Mouse (Mus musculus) G1E (cell line): Measurements from ENCODE around the gene Tmod2. TPM values are rescaled to one million over a fixed set of nuclear protein-coding genes. Genes with fewer than 3 reads are reported as not detected.
"Not testable (repeated sequence)": the region's sequence is repeated elsewhere in the genome, so short reads cannot be mapped to it uniquely, and the experiment has no call there.

Experiments
- ATAC-seq: 2 replicates; pipeline ENCODE4 v1.8.0; 2016; ENCODE audit warnings: mild to moderate bottlenecking; ENCODE audit not compliant: insufficient number of reproducible peaks, poor library complexity, low FRiP score, severe bottlenecking; ENCODE audit errors: extremely low read depth
- DNase-seq: peaks from one replicate; pipeline ENCODE4 v3.0.0; 2012; ENCODE audit warnings: low spot score
- H3K27me3 ChIP-seq: 2 replicates; pipeline ENCODE4 v1.6.1; 2012; ENCODE audit warnings: mild to moderate bottlenecking, low read length, inconsistent platforms; ENCODE audit not compliant: insufficient read depth
- H3K36me3 ChIP-seq: replicated peaks from 2 replicates; pipeline ENCODE3; 2012; ENCODE audit warnings: mild to moderate bottlenecking, inconsistent platforms
- H3K4me1 ChIP-seq: 2 replicates; pipeline ENCODE4 v1.6.1; 2012; ENCODE audit warnings: low read depth, low read length, inconsistent platforms, mixed read lengths; ENCODE audit not compliant: insufficient read depth
- H3K4me3 ChIP-seq: 2 replicates; pipeline ENCODE4 v1.5.1; 2012; ENCODE audit warnings: low read depth, mild to moderate bottlenecking, inconsistent platforms, low read length, moderate library complexity, mixed read lengths
- H3K9me3 ChIP-seq: replicated peaks from 2 replicates; pipeline ENCODE4 v1.6.1; 2012; ENCODE audit warnings: inconsistent platforms
- CTCF ChIP-seq: IDR thresholded peaks from 2 replicates; pipeline ENCODE4 v1.5.1; 2012; ENCODE audit warnings: low read depth, low read length, inconsistent platforms, mixed read lengths
- GATA1 ChIP-seq: IDR thresholded peaks from 2 replicates; pipeline ENCODE4 v1.6.1; 2012; ENCODE audit warnings: borderline replicate concordance, low read length, inconsistent platforms, mixed read lengths
- GATA2 ChIP-seq: IDR thresholded peaks from 2 replicates; pipeline ENCODE4 v1.6.1; 2012; ENCODE audit warnings: low read depth, low read length, inconsistent platforms, borderline replicate concordance
- POLR2AphosphoS5 ChIP-seq: IDR thresholded peaks from 2 replicates; pipeline ENCODE4 v1.6.1; 2012; ENCODE audit warnings: low read depth, low read length, inconsistent platforms; ENCODE audit not compliant: insufficient replicate concordance
- TAL1 ChIP-seq: conservative IDR thresholded peaks from 2 replicates; pipeline ENCODE4 v1.6.1; 2012; ENCODE audit warnings: low read depth, low read length, inconsistent platforms, mixed read lengths
- polyA plus RNA-seq: library from polyadenylated mRNA; stranded (reverse); fragments of >175 nt; gene quantifications from 2 replicates; pipeline ENCODE4 v1.2.3, GENCODE M21; 2012
- total RNA-seq, 2 experiments: library from RNA; stranded (forward) in 1 of 2; stranded (reverse) in 1 of 2; fragments of 200-1000 nt in 1 of 2; fragments of >200 nt in 1 of 2; fragmentation: Nextera tagmentation in 1 of 2; gene quantifications; 2 replicates each; pipeline ENCODE4 v1.2.3; 2014 to 2017

Tmod2 gene
- total and polyA plus RNA-seq, 3 experiments: 0.38 TPM; not detected in 2

GRCm38 (mm10) chr9:75624983-75625555 is 13.9 kb upstream of the Tmod2 start:
- no peak for DNase-seq
- TF ChIP-seq POLR2AphosphoS5 (no peak), GATA1 (no peak), GATA2 (no peak), CTCF (no peak), TAL1 (no peak)
- Histone ChIP-seq H3K4me3 (no peak overlapping the region), H3K4me1 (no peaks in the 10 kb centered on the region), H3K36me3 (no peaks in the 10 kb centered on the region), H3K9me3 (no peaks in the 10 kb centered on the region; the same call in 1 of the 2 replicates), H3K27me3 (no peaks in the 10 kb centered on the region)
- no peak for ATAC-seq

- DNase-seq (no peak), ATAC-seq (no peak)
- Histone ChIP-seq H3K4me3 (no peak overlapping the region), H3K9me3 (no peaks in the 10 kb centered on the region; the same call in 1 of the 2 replicates), H3K36me3 (no peaks in the 10 kb centered on the region), H3K4me1 (no peaks in the 10 kb centered on the region), H3K27me3 (peaks cover 6% of the 10 kb centered on the region; the same call in 1 of the 2 replicates)
- TF ChIP-seq CTCF (no peak), GATA2 (no peak), GATA1 (no peak), POLR2AphosphoS5 (no peak), TAL1 (no peak)
These were observed 10.3 kb upstream of the Tmod2 start for GRCm38 (mm10) chr9:75621428-75621827.

GRCm38 (mm10) chr9:75619761-75620160 is 8.6 kb upstream of the Tmod2 start:
- not testable (repeated sequence) for DNase-seq, H3K4me3 ChIP-seq, H3K27me3 ChIP-seq, ATAC-seq, H3K9me3 ChIP-seq, H3K36me3 ChIP-seq, H3K4me1 ChIP-seq

GRCm38 (mm10) chr9:75618836-75619400 is 7.8 kb upstream of the Tmod2 start:
- DNase-seq (no peak), ATAC-seq (no peak)
- H3K27me3 ChIP-seq: peaks cover 6% of the 10 kb centered on the region; the same call in 1 of the 2 replicates
- no peaks in the 10 kb centered on the region for H3K36me3 ChIP-seq
- no peak overlapping the region for H3K4me3 ChIP-seq
- TF ChIP-seq TAL1 (no peak), GATA1 (no peak), GATA2 (no peak), POLR2AphosphoS5 (no peak), CTCF (no peak)
- no peaks in the 10 kb centered on the region for H3K9me3 ChIP-seq
- no peaks in the 10 kb centered on the region for H3K4me1 ChIP-seq

GRCm38 (mm10) chr9:75616560-75616959 is 5.4 kb upstream of the Tmod2 start:
- ATAC-seq: no peak
- no peaks in the 10 kb centered on the region for H3K36me3 ChIP-seq
- no peak for TF ChIP-seq POLR2AphosphoS5
- no peak for DNase-seq
- no peak overlapping the region for H3K4me3 ChIP-seq
- peaks cover 6% of the 10 kb centered on the region; the same call in 1 of the 2 replicates for H3K27me3 ChIP-seq
- no peaks in the 10 kb centered on the region for H3K9me3 ChIP-seq
- H3K4me1 ChIP-seq: no peaks in the 10 kb centered on the region

- ATAC-seq: no peak
- no peak for DNase-seq
- Histone ChIP-seq H3K9me3 (no peaks in the 10 kb centered on the region), H3K36me3 (no peaks in the 10 kb centered on the region), H3K4me3 (no peak overlapping the region), H3K27me3 (peaks cover 6% of the 10 kb centered on the region; the same call in 1 of the 2 replicates), H3K4me1 (no peaks in the 10 kb centered on the region)
- no peak for TF ChIP-seq CTCF
- no peak for TF ChIP-seq TAL1
- TF ChIP-seq GATA1: no peak
- TF ChIP-seq GATA2: no peak
- TF ChIP-seq POLR2AphosphoS5: no peak
These were observed 1.2 kb downstream of the Tmod2 start for GRCm38 (mm10) chr9:75609965-75610364.

- TF ChIP-seq POLR2AphosphoS5 (no peak), TAL1 (no peak), GATA2 (no peak), GATA1 (no peak), CTCF (no peak)
- ATAC-seq: no peak
- peaks cover 6% of the 10 kb centered on the region; the same call in 1 of the 2 replicates for H3K27me3 ChIP-seq
- H3K9me3 ChIP-seq: no peaks in the 10 kb centered on the region
- H3K36me3 ChIP-seq: no peaks in the 10 kb centered on the region
- H3K4me3 ChIP-seq: no peak overlapping the region
- DNase-seq: no peak
- H3K4me1 ChIP-seq: no peaks in the 10 kb centered on the region
These were observed 1.6 kb downstream of the Tmod2 start for GRCm38 (mm10) chr9:75609505-75609904.
